Mouse (Mus musculus): ENCODE measurements around the gene Chia1.
"Not testable (repeated sequence)": the region's sequence is repeated elsewhere in the genome, so short reads cannot be mapped to it uniquely, and the experiment has no call there.

Gene Chia1

GRCm38 (mm10) chr3:106112929-106113328 is at the start of gene Chia1:
Gene Chia1 (plus strand): TSS chr3:106113229.
- no peak for DNase-seq (ENCODE audit: low spot score in 2 of 2)

DNA sequence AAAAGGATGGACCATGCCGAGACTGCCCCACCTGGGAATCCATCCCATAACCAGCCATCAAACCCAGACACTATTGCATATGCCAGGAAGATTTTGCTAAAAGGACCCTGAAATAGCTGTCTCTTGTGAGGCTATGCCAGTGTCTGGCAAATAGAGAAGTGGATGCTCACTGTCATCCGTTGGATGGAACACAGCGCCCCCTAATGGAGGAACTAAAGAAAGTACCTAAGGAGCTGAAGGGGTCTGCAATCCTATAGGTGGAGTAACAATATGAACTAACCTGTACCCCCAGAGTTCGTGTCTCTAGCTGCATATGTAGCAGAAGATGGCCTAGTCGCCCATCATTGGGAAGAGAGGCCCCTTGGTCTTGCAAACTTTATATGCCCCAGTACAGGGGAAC is 45.3 kb upstream of the Chia1 start:
- peak; percentile 11 to 57 for DNase-seq (ENCODE audit: low spot score in 2 of 2)

GRCm38 (mm10) chr3:106070994-106071393 is 42.0 kb upstream of the Chia1 start:
- no peak for DNase-seq (ENCODE audit: low spot score in 2 of 2)

- DNase-seq (ENCODE audit: low spot score in 2 of 2): no peak
Measured at GRCm38 (mm10) chr3:106074824-106075223, 38.2 kb upstream of the Chia1 start.

DNA sequence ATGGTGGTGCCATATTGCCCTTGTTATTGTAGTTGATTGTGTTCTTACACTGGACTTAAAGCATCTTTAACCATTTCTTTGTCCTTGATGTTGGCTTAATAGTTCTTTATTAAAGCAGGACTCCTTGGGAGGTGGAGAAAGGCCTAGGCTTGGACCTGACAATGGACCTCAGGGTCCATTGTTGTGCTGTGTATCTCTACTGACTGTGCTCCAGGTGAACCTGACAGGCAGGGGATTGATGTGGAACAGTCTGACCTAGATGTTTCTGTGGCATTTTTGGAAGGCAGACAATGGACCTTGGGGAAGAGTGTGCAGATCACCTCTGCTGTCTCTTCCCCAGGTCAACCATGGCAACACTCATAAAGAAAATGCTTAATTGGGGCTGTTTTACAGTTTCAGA is 14.0 kb downstream of the Chia1 start:
- DNase-seq (ENCODE audit: low spot score in 2 of 2): no peak

DNA sequence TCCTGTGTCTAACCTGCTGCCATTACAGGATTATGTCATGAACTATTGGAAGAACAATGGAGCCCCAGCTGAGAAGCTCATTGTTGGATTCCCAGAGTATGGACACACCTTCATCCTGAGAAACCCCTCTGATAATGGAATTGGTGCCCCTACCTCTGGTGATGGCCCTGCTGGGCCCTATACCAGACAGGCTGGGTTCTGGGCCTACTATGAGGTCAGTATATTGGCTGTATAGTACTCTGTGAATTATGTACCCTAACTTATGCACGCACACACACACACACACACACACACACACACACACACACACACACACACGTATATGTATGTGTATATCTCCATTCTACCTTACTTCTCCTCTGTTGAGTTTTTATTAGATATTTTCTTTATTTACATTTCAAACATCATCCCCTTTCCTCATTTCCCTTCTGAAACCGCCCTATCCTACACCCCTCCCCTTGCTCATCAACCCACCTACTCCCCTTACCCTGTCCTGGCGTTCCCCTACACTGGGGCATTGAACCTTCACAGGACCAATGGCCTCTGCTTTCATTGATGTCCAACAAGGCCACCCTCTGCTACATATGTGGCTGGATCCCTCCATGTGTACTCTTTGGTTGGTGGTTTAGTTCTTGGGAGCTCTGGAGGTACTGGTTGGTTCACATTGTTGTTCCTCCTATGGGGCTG is 15.9 kb downstream of the Chia1 start:
- DNase-seq (ENCODE audit: low spot score in 2 of 2): no peak

- no peak for DNase-seq (ENCODE audit: low spot score in 2 of 2)
Measured at GRCm38 (mm10) chr3:106131690-106132089, 18.7 kb downstream of the Chia1 start.

- no peak for DNase-seq (ENCODE audit: low spot score in 2 of 2)
Measured at GRCm38 (mm10) chr3:106144081-106144480, 31.1 kb downstream of the Chia1 start.

GRCm38 (mm10) chr3:106154413-106154812 is 41.4 kb downstream of the Chia1 start:
- DNase-seq (ENCODE audit: low spot score in 2 of 2): no peak

DNA sequence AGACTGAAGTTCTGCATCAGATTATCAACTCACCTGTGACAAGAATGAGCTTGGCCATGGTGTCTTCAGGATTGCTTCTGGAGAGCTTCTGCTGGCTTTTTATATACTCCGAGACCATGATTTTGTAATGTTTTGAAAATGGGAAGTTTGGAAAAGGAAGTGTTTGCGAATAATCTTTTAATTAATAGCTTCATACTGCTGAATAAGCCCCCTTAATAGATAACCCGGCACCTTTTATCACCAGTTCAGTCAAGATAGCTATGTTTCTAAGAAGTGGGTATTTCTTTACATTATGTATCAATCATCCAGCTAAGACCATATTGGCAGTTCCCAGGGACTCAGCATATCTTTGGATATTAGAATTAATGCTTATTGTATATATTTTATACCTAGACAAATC is 54.4 kb downstream of the Chia1 start, which contains the start of gene Chil3:
Chil3 (minus strand) TSS at position 101 of the 400 bp plus-strand sequence.
- no peak for DNase-seq (ENCODE audit: low spot score in 2 of 2)

- DNase-seq (ENCODE audit: low spot score in 2 of 2): no peak
Measured at GRCm38 (mm10) chr3:106170522-106171053, 57.6 kb downstream of the Chia1 start.

- no peak for DNase-seq (ENCODE audit: low spot score in 2 of 2)
Measured at GRCm38 (mm10) chr3:106171135-106171731, 58.2 kb downstream of the Chia1 start.

DNA sequence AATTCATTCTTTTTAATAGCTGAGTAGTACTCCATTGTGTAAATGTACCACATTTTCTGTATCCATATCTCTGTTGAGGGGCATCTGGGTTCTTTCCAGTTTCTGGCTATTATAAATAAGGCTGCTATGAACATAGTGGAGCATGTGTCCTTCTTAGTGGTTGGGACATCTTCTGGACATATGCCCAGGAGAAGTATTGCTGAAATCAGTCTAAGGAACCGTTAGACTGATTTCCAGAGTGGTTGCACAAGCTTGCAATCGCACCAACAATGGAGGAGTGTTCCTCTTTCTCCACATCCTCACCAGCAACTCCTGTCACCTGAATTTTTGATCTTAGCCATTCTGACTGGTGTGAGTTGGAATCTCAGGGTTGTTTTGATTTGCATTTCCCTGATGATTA is 59.5 kb downstream of the Chia1 start:
- not testable (repeated sequence) for DNase-seq (ENCODE audit: low spot score in 2 of 2)

DNA sequence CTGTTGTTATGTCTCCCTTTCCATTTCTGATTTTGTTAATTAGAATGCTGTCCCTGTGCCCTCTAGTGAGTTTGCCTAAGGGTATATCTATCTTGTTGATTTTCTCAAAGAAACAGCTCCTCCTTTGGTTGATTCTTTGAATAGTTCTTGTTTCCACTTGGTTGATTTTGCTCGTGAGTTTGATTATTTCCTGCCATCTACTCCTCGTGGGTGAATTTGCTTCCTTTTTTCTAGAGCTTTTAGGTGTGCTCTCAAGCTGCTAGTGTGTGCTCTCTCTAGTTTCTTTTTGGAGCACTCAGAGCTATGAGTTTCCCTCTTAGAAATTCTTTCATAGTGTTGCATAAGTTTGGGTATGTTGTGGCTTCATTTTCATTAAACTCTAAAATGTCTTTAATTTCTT is 61.9 kb downstream of the Chia1 start:
- DNase-seq (ENCODE audit: low spot score in 2 of 2): not testable (repeated sequence)

- no peak for DNase-seq (ENCODE audit: low spot score in 2 of 2)
Measured at GRCm38 (mm10) chr3:106177509-106178189, 64.6 kb downstream of the Chia1 start.
